Mouse (Mus musculus): Measurements from ENCODE around the gene Acsbg1. TPM values are rescaled to one million over a fixed set of nuclear protein-coding genes. Genes with fewer than 3 reads are reported as not detected.
"Not testable (repeated sequence)": the region's sequence is repeated elsewhere in the genome, so short reads cannot be mapped to it uniquely, and the experiment has no call there.

Gene Acsbg1
- polyA plus RNA-seq (2017; shearing (Covaris generic)): 10 to 100 TPM; 59.4 to 69.2 (median 67.4) TPM

DNA sequence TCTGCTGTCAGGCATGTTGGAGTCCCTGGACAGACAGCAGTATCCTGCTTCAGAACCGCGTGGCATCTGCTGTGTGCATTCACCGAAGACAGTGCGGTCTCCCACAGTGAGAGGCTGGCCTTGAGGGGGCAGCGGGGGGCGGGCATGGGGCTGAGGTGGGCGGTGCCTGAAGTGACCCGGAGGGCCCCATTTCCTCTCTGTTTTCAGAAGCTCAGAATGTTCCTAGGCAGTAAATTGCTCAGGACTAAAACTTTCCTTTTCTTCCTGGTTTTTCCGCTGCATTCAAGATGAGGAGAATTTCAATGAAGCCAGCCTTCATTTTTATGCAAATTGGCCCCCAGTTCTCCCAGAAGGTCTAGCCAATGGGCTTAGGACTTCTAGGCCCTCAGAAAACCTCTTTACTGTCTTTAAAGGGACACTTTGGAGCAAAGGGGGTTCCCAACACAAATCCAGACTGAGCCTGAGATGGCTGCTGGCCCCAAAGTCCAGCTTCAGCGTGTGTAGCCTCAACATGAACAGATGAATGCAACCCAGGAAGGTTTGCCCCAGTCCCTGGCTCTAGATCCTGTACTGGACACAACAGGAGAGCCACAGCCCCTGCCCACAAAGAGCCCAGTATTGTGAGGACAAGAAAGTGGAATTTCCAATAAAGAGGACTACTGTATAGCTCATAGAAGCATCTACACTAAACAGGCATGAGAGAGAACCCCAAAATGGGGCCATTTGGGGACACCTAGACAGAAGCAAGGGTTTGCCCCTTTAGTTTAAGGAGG is at the start of gene Acsbg1:
Gene Acsbg1, minus strand, starts transcription at position 266 of the 773 bp plus-strand sequence.
- ATAC-seq: no peak

DNA sequence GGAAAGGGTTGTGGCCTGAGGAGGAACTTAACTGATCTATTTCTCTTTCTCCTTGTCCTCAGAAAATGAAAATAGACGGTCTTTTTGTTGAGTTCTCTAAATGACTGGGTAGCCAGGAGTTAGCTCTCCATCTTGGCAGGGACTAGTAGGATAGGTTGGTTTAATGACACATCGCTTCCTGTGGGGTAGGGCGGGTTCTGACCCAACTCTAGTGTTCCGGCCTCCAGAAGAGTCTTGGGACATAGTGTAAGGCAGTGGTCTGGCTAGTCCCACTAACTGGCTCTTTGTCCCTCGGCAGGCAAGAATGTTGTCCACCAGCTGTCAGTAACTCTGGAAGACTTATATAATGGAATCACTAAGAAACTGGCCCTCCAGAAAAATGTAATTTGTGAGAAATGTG is 46.4 kb upstream of the Acsbg1 start:
- ATAC-seq: no peak

- no peak for ATAC-seq
Observed at GRCm38 (mm10) chr9:54707288-54707999, 45.8 kb upstream of the Acsbg1 start.

DNA sequence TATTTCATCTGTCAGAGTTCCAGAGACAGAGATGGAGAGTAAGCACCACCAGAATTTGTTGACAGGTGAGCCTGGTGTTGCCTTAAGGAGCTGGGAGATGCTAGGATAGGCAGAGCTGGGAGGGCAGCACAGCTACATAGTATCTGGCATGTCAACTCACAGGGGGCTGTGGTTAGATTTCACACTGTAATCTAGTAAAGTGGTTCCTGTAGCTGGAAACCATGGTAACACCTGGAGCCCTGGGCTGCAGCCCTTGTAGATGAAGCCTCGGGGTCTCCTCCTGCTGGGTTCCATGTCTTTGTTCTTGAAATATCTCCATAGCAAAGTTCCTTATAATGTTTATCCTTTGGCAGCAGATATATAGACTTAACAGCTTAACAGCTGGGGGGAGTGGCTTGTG is 43.9 kb upstream of the Acsbg1 start:
- no peak for ATAC-seq

GRCm38 (mm10) chr9:54704361-54704760 is 42.7 kb upstream of the Acsbg1 start:
- no peak for ATAC-seq

GRCm38 (mm10) chr9:54702581-54702980 is 40.9 kb upstream of the Acsbg1 start:
- no peak for ATAC-seq

DNA sequence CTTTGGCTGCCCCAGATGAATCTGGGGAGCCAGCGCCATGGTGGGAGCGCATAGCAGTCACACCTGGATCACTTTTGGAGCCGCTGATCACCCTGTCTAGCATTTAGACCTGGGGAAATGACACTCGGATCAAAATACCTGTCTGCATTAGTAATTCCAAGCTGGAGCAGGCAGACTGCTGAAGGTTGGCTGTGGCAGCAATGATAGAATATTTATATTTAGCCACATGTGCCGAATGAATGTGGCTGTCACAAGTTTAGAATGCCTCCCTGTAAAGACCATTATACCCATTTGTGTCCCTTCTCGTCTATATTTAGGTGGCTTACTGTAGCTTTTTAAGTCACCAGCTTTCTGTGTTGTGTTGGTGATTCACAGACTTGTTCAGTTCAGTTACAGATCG is 39.1 kb upstream of the Acsbg1 start:
- no peak for ATAC-seq

GRCm38 (mm10) chr9:54700174-54700475 is 38.5 kb upstream of the Acsbg1 start:
- no peak for ATAC-seq

DNA sequence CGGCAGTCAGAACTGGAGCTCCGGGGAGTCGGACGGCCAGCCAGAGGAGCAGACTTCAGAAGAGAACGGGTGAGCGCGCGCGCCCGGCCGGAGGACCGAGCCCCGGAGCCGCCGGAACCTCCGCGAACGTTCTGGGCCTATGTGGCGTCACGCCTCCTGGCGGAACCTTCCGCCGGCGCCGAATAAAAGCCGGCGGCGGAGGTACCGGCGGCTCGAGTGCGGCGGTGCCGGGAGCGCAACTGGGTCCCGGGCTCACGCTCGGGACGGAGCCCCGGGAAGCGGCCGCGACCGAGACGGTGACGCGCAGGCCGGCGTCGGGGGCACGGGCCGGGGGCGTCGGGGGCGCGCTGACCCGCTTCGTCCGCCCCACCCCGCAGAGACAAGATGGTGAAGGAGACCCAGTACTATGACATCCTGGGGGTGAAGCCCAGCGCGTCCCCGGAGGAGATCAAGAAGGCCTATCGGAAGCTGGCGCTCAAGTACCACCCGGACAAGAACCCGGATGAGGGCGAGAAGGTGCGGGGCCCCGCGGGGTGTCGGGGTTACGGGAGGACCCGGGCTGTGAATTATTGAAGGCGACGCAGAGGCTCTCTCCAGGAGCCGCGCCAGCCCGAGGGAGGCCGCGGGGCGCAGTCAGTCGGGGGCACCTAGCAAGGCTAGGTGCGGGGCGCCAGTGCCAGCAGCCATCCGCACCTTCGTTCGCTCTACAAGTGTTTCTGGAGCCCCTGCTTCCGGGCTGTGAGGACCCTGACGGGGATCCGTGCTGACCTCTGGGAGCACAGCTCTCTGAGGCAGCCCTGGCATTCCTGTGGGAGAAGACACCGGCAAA is 37.9 kb upstream of the Acsbg1 start:
- ATAC-seq: peak; percentile 86

DNA sequence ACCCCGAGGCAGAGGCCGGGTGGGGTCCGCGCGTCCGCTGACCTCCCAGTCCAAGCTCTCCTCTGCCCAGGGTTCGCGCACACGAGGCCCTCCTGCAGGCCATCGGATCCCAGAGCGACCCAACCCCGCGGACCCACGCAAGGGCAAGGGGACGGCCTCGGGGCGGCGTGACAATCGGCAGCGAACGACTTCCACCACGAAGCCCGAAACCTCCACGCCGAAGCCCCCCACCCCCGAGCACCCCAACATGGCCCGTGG is 37.3 kb upstream of the Acsbg1 start:
- ATAC-seq: no peak

GRCm38 (mm10) chr9:54698318-54699086 is 36.8 kb upstream of the Acsbg1 start, which contains the start of gene Dnaja4:
Gene Dnaja4, plus strand, starts transcription at chr9:54698873.
- no peak for ATAC-seq

DNA sequence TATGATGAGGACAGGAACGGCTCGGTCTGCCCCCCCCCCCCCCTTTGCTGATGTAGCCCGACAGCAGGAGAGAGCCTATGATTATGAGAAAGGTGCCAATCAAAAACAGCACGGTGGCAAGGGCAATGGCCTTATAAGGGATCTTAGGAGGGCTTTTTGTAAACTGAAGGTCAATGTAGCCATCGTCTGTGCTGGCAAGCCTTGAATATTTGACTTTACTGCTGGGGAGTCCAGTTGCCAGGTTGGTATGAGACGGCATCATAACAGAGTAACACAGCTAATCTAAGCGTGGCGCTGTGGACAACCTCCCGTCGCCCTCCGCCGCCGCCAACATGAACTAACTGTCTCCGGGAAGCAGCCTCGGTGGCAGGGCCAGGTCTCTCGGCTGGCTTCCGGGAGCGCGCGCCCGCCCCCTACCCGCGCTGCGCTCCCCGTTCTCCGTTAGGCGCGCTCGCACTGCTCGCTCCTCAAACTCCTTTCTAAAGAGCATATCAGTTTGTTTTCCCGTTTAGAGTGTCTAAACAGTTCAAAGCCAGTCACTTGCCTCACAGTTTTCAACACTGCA is 29.7 kb upstream of the Acsbg1 start:
- peak; percentile 84 for ATAC-seq

GRCm38 (mm10) chr9:54690697-54691096 is 29.0 kb upstream of the Acsbg1 start:
- not testable (repeated sequence) for ATAC-seq

- ATAC-seq: no peak
Observed at GRCm38 (mm10) chr9:54689446-54689845, 27.8 kb upstream of the Acsbg1 start.

DNA sequence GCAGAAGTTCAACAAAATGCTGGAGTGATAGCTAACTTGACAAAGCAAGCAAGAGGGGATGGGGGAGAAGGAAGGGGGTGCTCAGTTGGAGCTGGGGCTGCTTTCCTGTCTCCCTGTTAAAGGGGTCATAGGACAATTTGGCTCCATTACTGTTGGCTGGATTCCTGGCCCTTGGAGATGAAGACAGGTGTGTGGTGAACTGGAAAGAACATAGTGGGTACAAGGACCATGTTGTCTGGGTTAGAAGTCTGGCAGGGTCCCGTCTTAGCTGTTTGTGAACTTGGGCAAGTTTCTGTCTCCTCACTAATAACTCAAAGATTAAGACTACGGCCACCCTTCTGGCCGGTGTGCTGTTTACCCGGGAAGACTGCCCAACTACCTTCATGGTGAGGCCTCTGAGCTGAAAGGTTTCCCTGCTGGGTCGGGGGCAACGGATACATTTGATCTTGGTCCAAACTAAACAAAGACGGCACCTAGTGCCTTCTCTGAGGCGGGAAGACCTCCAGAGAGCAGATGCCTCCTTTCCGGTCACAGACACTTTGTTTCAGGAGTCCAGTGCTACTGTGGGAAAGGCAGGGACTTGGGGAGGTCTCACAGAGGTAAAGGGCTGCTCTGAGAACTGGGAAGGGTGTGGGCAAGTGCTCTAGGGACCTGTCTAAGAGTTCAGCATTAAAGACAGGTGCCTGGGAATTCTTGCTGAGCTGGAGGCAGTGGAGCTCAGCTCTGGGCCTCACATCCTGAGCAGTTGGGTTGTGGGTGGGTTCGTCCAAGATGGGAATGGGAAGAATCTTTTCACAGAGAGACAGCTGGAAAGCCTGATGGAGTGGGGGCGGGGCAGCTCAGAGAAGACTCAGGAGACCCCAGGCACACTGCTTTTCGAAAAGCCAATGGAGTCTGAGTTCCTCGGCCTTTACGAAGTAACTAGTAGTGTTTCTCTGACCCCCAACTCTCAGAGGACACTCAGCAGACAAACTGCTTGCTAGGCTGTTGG is 25.9 kb upstream of the Acsbg1 start:
- no peak for ATAC-seq

DNA sequence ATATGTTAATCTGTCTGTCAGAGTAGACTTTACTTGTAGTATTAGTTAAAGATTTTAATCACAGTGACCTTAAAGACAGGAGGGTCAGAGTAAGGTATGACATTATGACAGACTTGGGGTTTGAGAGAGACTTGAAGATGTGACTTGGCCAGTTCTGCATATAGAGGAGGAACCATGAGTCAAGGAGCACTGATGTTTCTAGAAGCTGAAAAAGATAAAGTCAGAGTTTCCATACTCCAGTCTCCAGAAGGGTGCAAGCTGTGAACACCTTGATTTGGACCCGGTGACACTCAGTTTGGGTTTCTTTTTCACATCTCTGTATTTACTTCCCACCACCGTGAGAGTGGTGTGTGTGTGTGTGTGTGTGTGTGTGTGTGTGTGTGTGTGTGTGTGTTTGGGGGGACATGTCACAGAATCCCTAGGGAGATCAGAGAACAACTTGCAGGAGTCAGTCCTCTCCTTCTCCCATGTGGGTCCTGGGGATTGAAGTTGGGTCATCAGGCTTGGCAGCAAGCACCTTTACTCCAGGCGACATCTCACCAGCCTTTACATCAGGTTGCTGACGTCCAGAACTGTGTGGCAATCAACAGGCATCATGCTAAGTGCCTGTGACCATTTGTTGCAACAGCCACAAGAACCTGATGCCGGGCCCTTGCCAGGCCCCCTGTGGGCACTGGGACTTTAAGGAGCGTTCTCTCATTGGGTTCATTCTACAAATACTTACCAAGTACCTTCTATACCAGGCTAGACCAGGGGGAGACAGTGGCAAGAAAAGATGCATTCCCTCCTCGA is 22.3 kb upstream of the Acsbg1 start:
- no peak for ATAC-seq

DNA sequence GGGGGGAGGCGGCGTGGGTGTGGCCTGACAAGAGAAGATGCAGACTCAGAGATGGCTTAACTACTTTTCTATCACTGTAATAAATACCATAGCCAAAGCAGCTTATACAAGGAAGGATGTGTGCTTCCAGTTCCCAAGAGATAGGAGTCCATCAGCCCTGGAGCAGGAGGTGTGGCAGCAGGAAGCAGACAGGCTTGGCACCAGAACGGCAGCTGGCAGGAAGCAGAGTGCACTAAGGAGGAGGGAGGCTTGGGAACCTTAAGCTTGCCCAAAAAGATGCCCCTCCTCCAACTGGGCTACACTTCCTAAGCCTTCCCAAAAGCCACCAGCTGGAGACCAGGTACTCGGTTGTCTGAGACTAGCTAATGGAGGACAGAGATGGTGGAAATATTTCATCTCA is 21.2 kb upstream of the Acsbg1 start:
- no peak for ATAC-seq

DNA sequence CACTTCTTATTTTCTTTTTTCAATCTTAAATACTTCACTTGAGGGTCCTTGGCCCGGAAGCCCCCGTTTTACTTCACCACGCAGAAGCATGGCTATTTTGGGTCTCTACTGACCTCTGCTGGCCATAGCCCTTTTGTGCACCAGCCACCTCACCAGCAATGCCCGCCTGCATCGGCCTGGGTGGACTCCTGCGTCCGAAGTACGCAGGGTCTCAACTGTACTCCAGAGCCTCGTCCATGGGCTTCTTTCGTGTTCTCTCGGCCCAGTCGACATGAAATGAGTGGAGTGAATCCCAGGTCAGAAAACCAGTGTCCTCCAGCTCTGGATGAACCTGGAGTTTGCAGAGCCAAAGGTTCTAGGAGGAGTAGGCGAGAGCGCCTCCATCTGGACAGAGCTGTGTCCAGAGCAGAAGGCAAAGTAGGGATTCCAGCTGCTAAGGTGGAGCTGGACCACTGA is 14.9 kb upstream of the Acsbg1 start:
- ATAC-seq: peak; percentile 50

DNA sequence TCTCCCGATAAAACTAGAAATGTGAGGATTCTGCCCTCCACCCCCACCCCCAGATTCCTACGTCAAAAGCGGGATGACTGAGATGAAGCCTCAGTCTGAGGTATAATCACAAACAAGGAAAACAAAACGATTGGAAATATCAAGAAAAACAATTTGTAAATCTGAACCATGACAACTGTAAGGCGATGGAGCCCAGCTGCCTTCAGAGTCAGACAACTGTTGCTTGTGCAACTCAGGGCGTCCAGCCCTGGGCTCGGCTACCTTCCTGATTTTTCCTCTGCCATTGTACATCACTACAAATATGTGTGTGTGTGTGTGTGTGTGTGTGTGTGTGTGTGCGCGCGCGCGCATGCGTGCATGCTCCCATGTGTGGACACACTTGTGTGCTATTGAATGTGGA is 12.2 kb upstream of the Acsbg1 start:
- no peak for ATAC-seq

DNA sequence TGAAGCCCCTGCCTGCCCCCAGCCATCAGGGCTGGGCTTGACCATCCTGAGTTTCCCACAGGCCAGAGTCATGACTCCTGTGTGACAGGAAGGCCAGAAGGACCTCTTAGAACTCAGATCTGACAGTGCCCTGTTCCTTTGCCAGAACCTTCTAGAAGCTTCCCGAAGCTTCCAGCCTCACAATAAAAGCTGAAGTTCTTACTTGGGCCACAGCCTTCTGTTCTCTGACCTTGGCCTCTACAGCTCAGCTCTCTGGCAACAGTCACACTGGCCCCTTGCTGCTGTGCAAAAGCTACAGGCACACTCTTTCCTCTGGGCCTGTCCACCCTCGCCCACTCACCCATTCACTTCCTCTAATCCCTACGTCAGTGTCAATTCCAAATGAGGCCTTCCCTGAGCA is 10.3 kb upstream of the Acsbg1 start:
- ATAC-seq: no peak

All from inflammation-experienced regulatory T-cells, adult 6 months (primary cell).